Mouse (Mus musculus) neural tube, embryonic 15.5 days (tissue): ENCODE results near the gene Pax3. TPM values are rescaled to one million over a fixed set of nuclear protein-coding genes. Genes with fewer than 3 reads are reported as not detected.

ENCODE experiments used
- ATAC-seq: fragments of 200-750 bp; cut with Nextera tagmentation; 2 replicates; pipeline ENCODE4 v1.8.0; 2017; ENCODE audit warnings: mild to moderate bottlenecking, moderate TSS enrichment, moderate library complexity; ENCODE audit not compliant: low FRiP score
- H3K27ac ChIP-seq: fragments of 300-500 bp; sonication (generic); replicated peaks from 2 replicates; pipeline ENCODE4 v1.5.1; 2015; ENCODE audit warnings: mild to moderate bottlenecking, inconsistent platforms
- H3K27me3 ChIP-seq: fragments of 300-500 bp; sonication (generic); replicated peaks from 2 replicates; pipeline ENCODE4 v1.6.1; 2015; ENCODE audit warnings: inconsistent platforms
- H3K36me3 ChIP-seq: fragments of 300-500 bp; sonication (generic); 2 replicates; pipeline ENCODE4 v1.6.1; 2015; ENCODE audit warnings: inconsistent platforms
- H3K4me1 ChIP-seq: fragments of 300-500 bp; sonication (generic); 2 replicates; pipeline ENCODE4 v1.6.1; 2015; ENCODE audit warnings: inconsistent platforms
- H3K4me2 ChIP-seq: fragments of 300-500 bp; sonication (generic); 2 replicates; pipeline ENCODE4 v1.6.1; 2015; ENCODE audit warnings: inconsistent platforms, mild to moderate bottlenecking, moderate library complexity
- H3K4me3 ChIP-seq: fragments of 300-500 bp; sonication (generic); replicated peaks from 2 replicates; pipeline ENCODE4 v1.5.1; 2015; ENCODE audit warnings: mild to moderate bottlenecking, inconsistent platforms
- H3K9ac ChIP-seq: fragments of 300-500 bp; sonication (generic); replicated peaks from 2 replicates; pipeline ENCODE4 v1.6.1; 2015; ENCODE audit warnings: mild to moderate bottlenecking, inconsistent platforms
- H3K9me3 ChIP-seq: fragments of 300-500 bp; sonication (generic); replicated peaks from 2 replicates; pipeline ENCODE4 v1.6.1; 2016; ENCODE audit warnings: inconsistent platforms
- WGBS: fragments of 180-500 bp; shearing (Covaris S2); methylation state at CpG from one replicate; pipeline ENCODE4 v1.1.7; 2015; ENCODE audit warnings: mixed read lengths; 5-methylcytosine and 5-hydroxymethylcytosine counted together
- polyA plus RNA-seq: library from polyadenylated mRNA; unstranded; fragments of >200 nt; fragmentation: Nextera tagmentation; extraction: Ambion mirVana; gene quantifications from 2 replicates; pipeline ENCODE4 v1.2.1, GENCODE M21; 2015

The Pax3 gene
- polyA plus RNA-seq, 1 experiment from 2014 or later, result 3.4 TPM

- peaks cover 73% of the 10 kb centered on the region for H3K27me3 ChIP-seq
- peak overlapping the region; percentile 67 for H3K27ac ChIP-seq
- ATAC-seq, result peak; percentile 76; the same call in 1 of the 2 replicates
- no peaks in the 10 kb centered on the region for H3K36me3 ChIP-seq
- H3K4me3 ChIP-seq, result peak overlapping the region; percentile 38
- WGBS, result 0% methylated on average over 47 of the region's 47 CpGs
- peak overlapping the region; percentile 26; the same call in 1 of the 2 replicates for H3K9ac ChIP-seq
- H3K4me1 ChIP-seq, result peaks cover 14% of the 10 kb centered on the region
- H3K4me2 ChIP-seq, result peak overlapping the region; percentile 62
- H3K9me3 ChIP-seq, result no peaks in the 10 kb centered on the region
Measured at GRCm38 (mm10) chr1:78189501-78190345, 7.2 kb downstream of the Pax3 start.

GRCm38 (mm10) chr1:78189016-78189415 is 7.9 kb downstream of the Pax3 start:
- Histone ChIP-seq H3K36me3 (no peaks in the 10 kb centered on the region), H3K9me3 (no peaks in the 10 kb centered on the region), H3K27me3 (peaks cover 77% of the 10 kb centered on the region), H3K4me3 (peak overlapping the region; percentile 38), H3K9ac (no peak overlapping the region), H3K4me2 (peak overlapping the region; percentile 62), H3K27ac (0 out of 2 replicates have a peak overlapping the region, but pooled peaks have one; percentile 67), H3K4me1 (peaks cover 14% of the 10 kb centered on the region)
- no peak for ATAC-seq
- WGBS, result under 1% methylated on average over 16 of the region's 16 CpGs

- H3K4me1 ChIP-seq, result peaks cover 12% of the 10 kb centered on the region
- 0 out of 2 replicates have a peak overlapping the region, but pooled peaks have one; percentile 19 for H3K4me2 ChIP-seq
- H3K27ac ChIP-seq, result no peak overlapping the region
- H3K9ac ChIP-seq, result no peak overlapping the region
- H3K9me3 ChIP-seq, result no peaks in the 10 kb centered on the region
- 2% methylated on average over 2 of the region's 2 CpGs for whole genome bisulfite sequencing
- no peaks in the 10 kb centered on the region for H3K36me3 ChIP-seq
- ATAC-seq, result no peak
- no peak overlapping the region for H3K4me3 ChIP-seq
- H3K27me3 ChIP-seq, result peaks cover 74% of the 10 kb centered on the region
Measured at GRCm38 (mm10) chr1:78188299-78188698, 8.6 kb downstream of the Pax3 start.

GRCm38 (mm10) chr1:78187788-78188173 is 9.2 kb downstream of the Pax3 start:
- 5% methylated on average over 6 of the region's 6 CpGs for WGBS
- ATAC-seq, result no peak
- no peaks in the 10 kb centered on the region for H3K9me3 ChIP-seq
- H3K27ac ChIP-seq, result no peak overlapping the region
- no peak overlapping the region for H3K4me3 ChIP-seq
- H3K4me2 ChIP-seq, result no peak overlapping the region
- H3K27me3 ChIP-seq, result peaks cover 73% of the 10 kb centered on the region
- no peaks in the 10 kb centered on the region for H3K36me3 ChIP-seq
- H3K4me1 ChIP-seq, result peaks cover 12% of the 10 kb centered on the region
- no peak overlapping the region for H3K9ac ChIP-seq

- Histone ChIP-seq H3K4me2 (no peak overlapping the region), H3K27me3 (peaks cover 70% of the 10 kb centered on the region), H3K36me3 (no peaks in the 10 kb centered on the region), H3K4me3 (no peak overlapping the region), H3K9me3 (no peaks in the 10 kb centered on the region), H3K9ac (no peak overlapping the region), H3K4me1 (peaks cover 12% of the 10 kb centered on the region), H3K27ac (no peak overlapping the region)
- ATAC-seq, result no peak
- 10% methylated on average over 8 of the region's 8 CpGs for WGBS
Measured at GRCm38 (mm10) chr1:78187122-78187787, 9.7 kb downstream of the Pax3 start.

GRCm38 (mm10) chr1:78182954-78183353 is 14.0 kb downstream of the Pax3 start:
- WGBS, result 45% methylated on average over 5 of the region's 5 CpGs
- H3K27me3 ChIP-seq, result peaks cover 59% of the 10 kb centered on the region
- no peak overlapping the region for H3K4me2 ChIP-seq
- H3K36me3 ChIP-seq, result no peaks in the 10 kb centered on the region
- ATAC-seq, result no peak
- no peaks in the 10 kb centered on the region for H3K9me3 ChIP-seq
- H3K4me1 ChIP-seq, result no peaks in the 10 kb centered on the region
- H3K9ac ChIP-seq, result no peak overlapping the region
- H3K27ac ChIP-seq, result no peak overlapping the region
- no peak overlapping the region for H3K4me3 ChIP-seq

GRCm38 (mm10) chr1:78181882-78182281 is 15.1 kb downstream of the Pax3 start:
- 10% methylated on average over 9 of the region's 9 CpGs for WGBS
- no peak overlapping the region for H3K4me2 ChIP-seq
- no peaks in the 10 kb centered on the region for H3K4me1 ChIP-seq
- H3K27ac ChIP-seq, result no peak overlapping the region
- no peak overlapping the region for H3K4me3 ChIP-seq
- H3K9ac ChIP-seq, result no peak overlapping the region
- no peaks in the 10 kb centered on the region for H3K9me3 ChIP-seq
- peaks cover 54% of the 10 kb centered on the region for H3K27me3 ChIP-seq
- no peak for ATAC-seq
- no peaks in the 10 kb centered on the region for H3K36me3 ChIP-seq

GRCm38 (mm10) chr1:78172334-78172733 is 24.6 kb downstream of the Pax3 start:
- no peak for ATAC-seq
- no peak overlapping the region for H3K4me2 ChIP-seq
- peaks cover 63% of the 10 kb centered on the region for H3K27me3 ChIP-seq
- H3K27ac ChIP-seq, result no peak overlapping the region
- H3K4me1 ChIP-seq, result no peaks in the 10 kb centered on the region
- 27% methylated on average over 6 of the region's 6 CpGs for WGBS
- no peaks in the 10 kb centered on the region for H3K9me3 ChIP-seq
- no peaks in the 10 kb centered on the region for H3K36me3 ChIP-seq
- H3K9ac ChIP-seq, result no peak overlapping the region
- no peak overlapping the region for H3K4me3 ChIP-seq

- WGBS, result 14% methylated on average over 1 of the region's 1 CpGs
- H3K4me3 ChIP-seq, result no peak overlapping the region
- peaks cover 60% of the 10 kb centered on the region for H3K27me3 ChIP-seq
- H3K27ac ChIP-seq, result no peak overlapping the region
- ATAC-seq, result no peak
- H3K9ac ChIP-seq, result no peak overlapping the region
- H3K9me3 ChIP-seq, result no peaks in the 10 kb centered on the region
- no peak overlapping the region for H3K4me2 ChIP-seq
- H3K36me3 ChIP-seq, result no peaks in the 10 kb centered on the region
- no peaks in the 10 kb centered on the region for H3K4me1 ChIP-seq
Measured at GRCm38 (mm10) chr1:78171671-78172070, 25.3 kb downstream of the Pax3 start.

GRCm38 (mm10) chr1:78170771-78171170 is 26.2 kb downstream of the Pax3 start:
- Histone ChIP-seq H3K27me3 (peaks cover 60% of the 10 kb centered on the region), H3K4me3 (no peak overlapping the region), H3K9me3 (no peaks in the 10 kb centered on the region), H3K4me1 (no peaks in the 10 kb centered on the region), H3K4me2 (no peak overlapping the region), H3K27ac (no peak overlapping the region), H3K36me3 (no peaks in the 10 kb centered on the region), H3K9ac (no peak overlapping the region)
- WGBS, result 21% methylated on average over 9 of the region's 9 CpGs
- ATAC-seq, result no peak

GRCm38 (mm10) chr1:78168796-78169195 is 28.1 kb downstream of the Pax3 start:
- Histone ChIP-seq H3K27ac (no peak overlapping the region), H3K9ac (no peak overlapping the region), H3K27me3 (peaks cover 66% of the 10 kb centered on the region), H3K4me3 (no peak overlapping the region), H3K9me3 (no peaks in the 10 kb centered on the region), H3K4me1 (no peaks in the 10 kb centered on the region), H3K4me2 (no peak overlapping the region), H3K36me3 (no peaks in the 10 kb centered on the region)
- 26% methylated on average over 3 of the region's 3 CpGs for WGBS
- ATAC-seq, result no peak
